Mouse (Mus musculus): Measurements from ENCODE around the gene Inpp5b. TPM values are rescaled to one million over a fixed set of nuclear protein-coding genes. Genes with fewer than 3 reads are reported as not detected.

The Inpp5b gene
- polyA plus RNA-seq, 1 experiment from 2014 or later = 13.7 TPM

DNA sequence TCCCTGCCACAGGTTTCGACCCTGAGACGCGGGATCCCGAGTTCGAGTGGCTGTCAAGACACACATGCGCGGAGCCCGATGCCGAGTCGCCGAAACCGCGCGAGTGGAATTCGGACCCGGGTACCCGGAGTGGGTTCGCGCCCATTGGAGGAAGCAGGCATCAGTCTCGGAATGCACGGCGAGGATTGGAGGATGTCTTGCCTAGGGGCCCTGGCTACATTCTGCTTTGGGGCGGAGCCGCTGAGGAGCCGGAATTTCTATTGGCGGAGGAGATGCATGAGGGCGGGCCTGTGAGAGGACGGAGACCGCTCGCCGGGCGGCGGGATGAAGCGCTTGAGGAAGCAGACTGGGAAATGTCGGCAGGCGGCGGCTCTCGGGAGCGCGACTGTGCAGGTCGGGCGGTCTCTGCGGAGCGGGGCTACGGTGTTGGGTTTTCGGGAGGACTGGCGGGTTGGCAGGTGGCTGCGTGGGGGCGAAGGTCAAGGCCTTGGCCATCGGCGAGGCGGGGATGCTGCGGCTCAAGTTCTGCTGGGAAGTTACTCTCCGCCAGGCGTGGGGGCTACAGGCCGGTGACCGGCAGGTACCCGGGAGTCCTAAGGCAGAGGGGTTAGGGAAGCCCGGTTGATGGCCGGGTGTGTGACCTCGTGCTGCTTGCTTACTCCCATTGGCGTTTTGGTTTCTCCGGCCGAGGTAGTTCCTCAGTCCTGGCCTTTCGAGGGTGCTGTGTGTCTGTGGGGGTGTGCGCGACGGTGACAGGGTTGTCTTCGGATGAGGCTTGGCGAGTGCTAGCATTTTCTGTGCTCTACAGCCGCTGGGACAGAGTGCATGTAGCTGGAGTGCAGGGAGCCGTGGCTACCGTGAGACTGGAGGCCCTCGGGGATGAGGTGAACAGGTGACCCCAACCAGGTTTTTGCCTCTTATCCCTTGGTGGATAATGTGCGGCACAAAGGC, 9.9 kb downstream of the Inpp5b start:
- H3K4me1 ChIP-seq (replicated peaks) = peaks cover 31% of the 10 kb centered on the region
- ATAC-seq (replicated peaks; ENCODE audit: insufficient number of reproducible peaks, insufficient read depth, low FRiP score, low read depth) = peak; percentile 99
- H3K27ac ChIP-seq = peak overlapping the region; percentile 47

DNA sequence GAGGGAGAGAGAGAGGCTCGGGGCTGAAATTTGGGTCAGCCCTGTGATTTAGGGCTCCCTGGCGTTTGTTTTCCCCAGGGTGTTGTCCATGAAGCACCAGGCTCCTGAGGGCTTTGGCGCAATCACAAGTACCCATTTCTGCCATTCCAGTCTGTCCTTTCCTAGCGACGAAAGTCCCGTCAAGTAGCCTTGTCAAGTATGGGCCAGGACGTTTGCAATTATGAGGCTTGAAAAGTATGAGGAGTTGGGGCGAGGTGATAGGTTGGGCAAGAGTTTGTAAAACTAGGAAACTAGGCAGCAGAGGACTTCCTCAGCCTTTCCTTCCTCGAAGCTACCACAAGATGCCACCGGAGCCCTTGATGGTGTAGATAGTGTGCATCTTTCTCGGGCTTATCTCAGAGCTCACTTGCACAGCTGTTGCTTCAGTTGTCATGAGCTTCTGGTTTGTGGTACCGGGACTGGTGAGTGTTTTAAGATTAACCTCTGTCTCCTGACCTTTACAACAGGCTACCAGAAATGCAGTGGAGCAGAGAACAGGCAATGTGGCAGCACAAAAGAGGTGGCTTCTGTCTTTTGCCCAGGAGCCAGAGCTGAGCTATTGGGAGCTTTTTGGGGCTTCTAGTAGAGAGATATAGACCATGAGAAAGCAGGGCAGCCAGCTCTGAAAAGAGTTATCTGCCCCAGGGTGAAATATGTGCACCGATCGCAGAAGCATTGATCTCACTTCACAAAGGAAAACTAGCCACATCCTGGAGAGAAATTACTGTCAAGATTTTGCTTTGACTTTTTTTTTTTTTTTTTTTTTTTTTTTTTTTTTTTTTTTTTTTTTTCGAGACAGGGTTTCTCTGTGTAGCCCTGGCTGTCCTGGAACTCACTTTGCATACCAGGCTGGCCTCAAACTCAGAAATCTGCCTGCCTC, 10.9 kb downstream of the Inpp5b start:
- Histone ChIP-seq H3K9me3 (replicated peaks) (no peaks in the 10 kb centered on the region), H3K27me3 (no peaks in the 10 kb centered on the region), H3K4me1 (replicated peaks) (peaks cover 31% of the 10 kb centered on the region), H3K4me2 (peak overlapping the region; percentile 97), H3K9ac (peak overlapping the region; percentile 77), H3K27ac (peak overlapping the region; percentile 47; the same call in 1 of the 2 replicates), H3K36me3 (no peaks in the 10 kb centered on the region), H3K4me3 (peak overlapping the region; percentile 92)
- 17% methylated on average over 15 of the region's 15 CpGs for WGBS
- ATAC-seq (replicated peaks; ENCODE audit: insufficient number of reproducible peaks, insufficient read depth, low FRiP score, low read depth) = no peak

More for the DNA sequence above, 9.9 kb downstream of the Inpp5b start:
- H3K9ac ChIP-seq = peak overlapping the region; percentile 77
- under 1% methylated on average over 75 of the region's 75 CpGs for WGBS
- H3K4me3 ChIP-seq = peak overlapping the region; percentile 92
- H3K36me3 ChIP-seq = no peaks in the 10 kb centered on the region
- H3K4me2 ChIP-seq = peak overlapping the region; percentile 97
- H3K27me3 ChIP-seq = no peaks in the 10 kb centered on the region
- H3K9me3 ChIP-seq (replicated peaks) = no peaks in the 10 kb centered on the region

DNA sequence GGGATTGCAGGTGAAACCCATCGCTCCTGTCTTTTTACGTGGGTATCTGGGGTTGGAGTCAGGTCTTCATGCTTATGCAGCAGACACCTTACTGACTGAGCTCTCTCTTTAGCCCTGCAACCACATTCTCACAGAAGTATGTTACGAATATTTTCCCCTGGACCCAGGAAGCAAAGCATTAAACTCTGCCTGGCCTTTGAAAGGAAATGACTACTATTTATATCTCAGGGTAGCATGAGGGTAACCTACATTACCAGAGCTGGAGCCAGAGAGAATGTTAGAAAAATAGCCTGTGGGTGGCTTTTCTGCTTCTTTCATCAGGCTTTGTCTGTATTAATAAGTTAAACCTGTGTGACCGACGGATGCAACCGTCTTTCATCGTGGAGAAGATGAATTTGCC, 13.9 kb downstream of the Inpp5b start:
- H3K4me2 ChIP-seq = no peak overlapping the region
- peaks cover 34% of the 10 kb centered on the region for H3K4me1 ChIP-seq (replicated peaks)
- H3K36me3 ChIP-seq = no peaks in the 10 kb centered on the region
- no peak overlapping the region for H3K27ac ChIP-seq
- no peaks in the 10 kb centered on the region for H3K27me3 ChIP-seq
- ATAC-seq (replicated peaks; ENCODE audit: insufficient number of reproducible peaks, insufficient read depth, low FRiP score, low read depth) = no peak
- no peak overlapping the region for H3K9ac ChIP-seq
- no peaks in the 10 kb centered on the region for H3K9me3 ChIP-seq (replicated peaks)
- no peak overlapping the region for H3K4me3 ChIP-seq
- WGBS = 57% methylated on average over 7 of the region's 7 CpGs

DNA sequence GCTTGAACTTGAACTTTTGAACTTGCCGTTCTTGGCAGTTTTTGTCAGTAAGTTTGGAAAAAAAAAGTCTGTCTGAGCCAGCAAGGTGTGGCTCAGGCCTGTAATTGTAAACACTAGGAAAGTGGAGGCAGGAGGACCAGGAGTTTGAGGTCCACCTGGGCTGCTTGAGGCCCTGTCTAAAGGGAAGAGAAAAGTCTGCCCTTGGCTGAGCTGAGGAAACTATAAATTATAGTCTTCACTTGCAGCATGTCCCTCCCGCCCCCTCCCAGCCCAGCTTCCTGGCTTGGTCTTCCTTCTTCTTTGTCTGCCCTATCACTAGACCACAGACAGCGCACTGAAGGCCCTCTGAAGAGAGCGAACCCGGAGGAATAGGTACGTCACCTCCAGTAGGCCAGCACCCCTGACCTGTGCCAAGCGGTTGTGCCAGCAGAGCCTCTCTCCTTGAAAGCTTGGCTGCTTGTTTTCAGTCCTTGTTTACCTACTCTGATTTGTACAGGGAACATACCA, 17.7 kb downstream of the Inpp5b start:
- H3K4me3 ChIP-seq = no peak overlapping the region
- ATAC-seq (replicated peaks; ENCODE audit: insufficient number of reproducible peaks, insufficient read depth, low FRiP score, low read depth) = no peak
- H3K4me1 ChIP-seq (replicated peaks) = peaks cover 11% of the 10 kb centered on the region
- H3K9ac ChIP-seq = no peak overlapping the region
- 64% methylated on average over 7 of the region's 7 CpGs for WGBS
- no peaks in the 10 kb centered on the region for H3K36me3 ChIP-seq
- H3K27me3 ChIP-seq = no peaks in the 10 kb centered on the region
- no peak overlapping the region for H3K4me2 ChIP-seq
- H3K9me3 ChIP-seq (replicated peaks) = no peaks in the 10 kb centered on the region
- peak overlapping the region; percentile 42 for H3K27ac ChIP-seq

DNA sequence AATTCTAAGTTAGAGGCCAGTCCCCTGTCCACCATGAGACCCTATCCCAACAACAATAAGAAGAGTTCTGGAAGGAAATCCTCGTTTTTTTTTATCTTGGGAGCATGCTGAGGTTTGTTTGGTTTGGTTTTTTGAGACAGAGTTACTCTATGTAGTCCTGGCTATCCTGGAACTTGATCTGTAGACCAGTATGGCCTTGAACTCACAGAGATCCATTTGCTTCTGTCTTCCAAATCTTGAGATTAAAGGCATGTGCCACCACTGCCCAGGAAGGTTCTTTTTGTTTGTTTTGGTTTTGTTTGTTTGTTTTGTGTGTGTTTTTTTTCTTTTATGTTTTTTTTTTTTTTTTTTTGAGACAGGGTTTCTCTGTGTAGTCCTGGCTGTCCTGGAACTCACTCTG, 19.6 kb downstream of the Inpp5b start:
- Histone ChIP-seq H3K27me3 (no peaks in the 10 kb centered on the region), H3K36me3 (no peaks in the 10 kb centered on the region), H3K27ac (no peak overlapping the region), H3K4me1 (replicated peaks) (peaks cover 8% of the 10 kb centered on the region), H3K9ac (no peak overlapping the region), H3K4me2 (no peak overlapping the region), H3K4me3 (no peak overlapping the region), H3K9me3 (replicated peaks) (no peaks in the 10 kb centered on the region)
- 41% methylated on average over 1 of the region's 1 CpGs for WGBS
- ATAC-seq (replicated peaks; ENCODE audit: insufficient number of reproducible peaks, insufficient read depth, low FRiP score, low read depth) = no peak

DNA sequence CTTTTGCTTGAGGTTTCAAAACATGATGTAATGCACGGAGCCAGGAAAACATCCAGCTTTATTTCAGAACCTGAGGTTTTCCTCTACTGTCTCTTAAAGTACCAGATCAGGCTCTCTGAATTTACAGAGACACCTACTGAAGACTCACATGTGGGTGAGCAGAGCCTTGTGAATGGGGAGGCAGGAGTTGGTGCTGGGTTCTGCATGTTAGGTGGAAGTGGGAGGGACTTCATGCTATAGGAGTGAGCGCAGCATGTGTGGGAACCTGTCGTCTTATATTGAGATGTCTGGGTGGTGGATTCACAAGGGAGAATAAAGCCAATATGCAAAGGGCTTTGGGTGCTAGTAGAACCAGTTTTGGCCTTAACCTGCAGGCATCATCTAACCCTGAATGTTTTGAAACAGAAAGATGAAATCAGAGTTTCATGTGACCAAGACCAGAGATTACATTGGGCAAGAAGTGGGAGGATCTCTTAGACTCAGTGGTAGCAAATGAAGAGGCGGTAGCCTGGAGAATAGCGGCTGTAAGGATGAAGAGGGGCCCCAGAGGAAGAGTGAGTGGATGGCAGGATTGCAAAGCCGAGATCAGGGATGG, 21.3 kb downstream of the Inpp5b start:
- 75% methylated on average over 6 of the region's 6 CpGs for WGBS

DNA sequence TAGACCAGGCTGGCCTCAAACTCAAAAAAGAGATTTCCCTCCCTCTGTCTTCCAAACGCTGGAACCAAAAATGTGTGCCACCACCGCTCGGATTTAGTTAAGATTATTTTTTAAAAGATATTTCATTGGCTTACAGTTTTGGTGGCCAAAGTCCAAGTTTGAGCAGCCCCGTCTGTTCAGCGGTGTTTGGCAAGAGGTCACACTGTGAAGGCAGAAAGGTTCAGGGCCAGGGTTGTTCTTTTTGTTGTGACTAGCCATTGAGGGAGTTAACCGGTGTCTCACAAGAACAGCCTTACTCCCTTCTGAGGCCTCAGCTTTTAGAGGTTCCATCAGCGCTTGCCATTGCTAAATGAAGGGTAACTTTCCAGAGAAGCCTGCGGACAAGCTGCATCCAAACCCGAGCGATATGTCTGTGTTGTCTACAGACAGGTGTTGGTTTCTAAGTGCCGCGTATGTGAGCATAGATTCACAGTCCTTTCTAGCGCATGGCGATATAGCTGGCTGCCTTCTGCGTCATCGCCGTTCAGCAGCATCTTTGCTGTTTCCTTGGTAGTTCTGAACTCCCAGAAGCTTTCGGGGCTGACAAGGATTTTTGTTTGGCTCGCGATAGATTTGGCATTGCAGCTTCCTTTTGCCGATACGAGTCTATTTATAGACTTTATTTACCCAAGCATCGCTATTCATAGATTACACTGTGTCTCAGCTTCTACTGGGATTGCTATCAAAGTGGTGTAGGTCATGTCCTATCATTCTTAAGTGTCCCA, 24.3 kb downstream of the Inpp5b start:
- ATAC-seq (replicated peaks; ENCODE audit: insufficient number of reproducible peaks, insufficient read depth, low FRiP score, low read depth) = no peak
- 0 out of 2 replicates have a peak overlapping the region, but pooled peaks have one; percentile 5 for H3K27ac ChIP-seq
- H3K36me3 ChIP-seq = no peaks in the 10 kb centered on the region
- no peaks in the 10 kb centered on the region for H3K9me3 ChIP-seq (replicated peaks)
- 63% methylated on average over 23 of the region's 23 CpGs for WGBS
- H3K9ac ChIP-seq = no peak overlapping the region
- H3K4me2 ChIP-seq = no peak overlapping the region
- H3K4me3 ChIP-seq = no peak overlapping the region
- H3K4me1 ChIP-seq (replicated peaks) = peaks cover 15% of the 10 kb centered on the region
- H3K27me3 ChIP-seq = no peaks in the 10 kb centered on the region

More for the DNA sequence above, 21.3 kb downstream of the Inpp5b start:
- no peak overlapping the region for H3K4me3 ChIP-seq
- H3K9ac ChIP-seq = no peak overlapping the region
- H3K4me2 ChIP-seq = no peak overlapping the region
- H3K27ac ChIP-seq = no peak overlapping the region
- peaks cover 16% of the 10 kb centered on the region for H3K4me1 ChIP-seq (replicated peaks)
- no peaks in the 10 kb centered on the region for H3K9me3 ChIP-seq (replicated peaks)
- H3K27me3 ChIP-seq = no peaks in the 10 kb centered on the region
- no peaks in the 10 kb centered on the region for H3K36me3 ChIP-seq
- no peak for ATAC-seq (replicated peaks; ENCODE audit: insufficient number of reproducible peaks, insufficient read depth, low FRiP score, low read depth)

DNA sequence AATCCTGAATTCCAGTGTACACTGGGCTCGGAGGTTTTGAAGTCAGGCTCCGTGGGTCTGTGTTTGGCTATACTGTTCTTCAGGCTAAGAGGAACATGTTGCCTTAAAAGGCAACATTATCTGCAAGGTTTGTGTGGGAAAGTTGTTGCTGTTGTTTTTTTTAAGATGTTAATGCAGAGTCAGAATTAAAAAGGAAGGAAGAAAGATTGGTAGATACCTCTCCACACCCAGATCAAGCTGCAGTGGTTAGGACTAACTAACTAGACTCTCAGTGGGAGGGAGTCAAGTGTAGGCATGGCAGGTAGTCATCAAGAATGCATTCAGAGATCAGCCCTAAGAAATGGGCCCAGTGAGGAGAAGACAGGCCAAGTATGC, 24.9 kb downstream of the Inpp5b start:
- no peak overlapping the region for H3K4me3 ChIP-seq
- H3K4me1 ChIP-seq (replicated peaks) = peaks cover 15% of the 10 kb centered on the region
- no peak overlapping the region for H3K27ac ChIP-seq
- H3K4me2 ChIP-seq = no peak overlapping the region
- no peak overlapping the region for H3K9ac ChIP-seq
- ATAC-seq (replicated peaks; ENCODE audit: insufficient number of reproducible peaks, insufficient read depth, low FRiP score, low read depth) = no peak
- H3K36me3 ChIP-seq = no peaks in the 10 kb centered on the region
- 28% methylated on average over 2 of the region's 2 CpGs for WGBS
- H3K9me3 ChIP-seq (replicated peaks) = no peaks in the 10 kb centered on the region
- no peaks in the 10 kb centered on the region for H3K27me3 ChIP-seq

DNA sequence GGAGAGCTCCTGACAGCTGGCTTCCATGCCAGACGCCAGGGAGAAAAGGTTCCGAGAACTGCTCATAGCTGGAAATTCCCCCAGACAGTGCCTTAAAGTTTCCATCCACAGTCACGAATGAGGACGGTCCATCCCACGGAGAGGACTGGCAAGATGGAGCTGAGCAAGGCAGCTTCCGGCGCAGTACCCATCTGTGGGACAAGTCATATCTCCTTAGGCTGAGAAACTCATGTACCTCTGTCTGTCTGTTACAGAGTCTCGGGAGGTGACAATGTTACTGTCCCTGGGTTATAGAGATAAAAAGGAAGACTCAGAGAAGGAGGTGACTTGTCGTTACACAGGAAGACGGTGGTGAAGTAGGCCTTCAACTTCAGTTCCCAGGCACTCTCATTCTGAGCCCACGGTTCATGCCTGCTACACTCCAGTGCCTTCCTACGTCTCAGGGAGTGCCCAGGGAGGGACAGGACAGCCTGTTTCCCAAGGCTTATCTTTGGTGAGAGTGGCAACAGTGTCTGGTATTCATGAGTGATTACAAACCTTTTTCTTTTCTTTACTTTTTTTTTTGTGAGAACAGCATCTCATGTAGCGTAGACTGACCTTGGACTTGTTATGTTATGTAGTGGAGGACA, 27.4 kb downstream of the Inpp5b start:
- no peak for ATAC-seq (replicated peaks; ENCODE audit: insufficient number of reproducible peaks, insufficient read depth, low FRiP score, low read depth)
- WGBS = 69% methylated on average over 13 of the region's 13 CpGs
- H3K4me2 ChIP-seq = no peak overlapping the region
- no peak overlapping the region for H3K27ac ChIP-seq
- no peaks in the 10 kb centered on the region for H3K36me3 ChIP-seq
- no peak overlapping the region for H3K4me3 ChIP-seq
- peaks cover 28% of the 10 kb centered on the region for H3K4me1 ChIP-seq (replicated peaks)
- H3K9me3 ChIP-seq (replicated peaks) = no peaks in the 10 kb centered on the region
- no peak overlapping the region for H3K9ac ChIP-seq
- H3K27me3 ChIP-seq = no peaks in the 10 kb centered on the region

DNA sequence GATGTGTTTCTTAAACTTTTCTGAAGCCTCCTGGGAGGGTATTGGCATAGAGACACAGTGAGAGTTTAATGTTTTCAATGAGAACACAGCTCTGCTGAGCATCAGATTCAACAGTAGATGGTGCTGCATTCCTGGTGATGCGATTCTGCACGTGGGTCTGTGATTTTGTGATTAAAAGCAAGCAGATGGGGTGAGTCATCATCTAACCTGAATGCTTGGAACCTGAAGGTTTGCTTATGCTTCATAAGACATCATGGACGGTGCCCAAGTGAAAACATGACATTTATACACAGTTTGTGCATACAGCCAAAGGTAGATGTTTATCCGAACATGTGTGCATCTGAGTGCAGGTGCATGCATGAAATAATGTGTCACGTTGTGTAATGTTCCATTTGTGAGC, 29.0 kb downstream of the Inpp5b start:
- WGBS = 67% methylated on average over 5 of the region's 5 CpGs
- no peaks in the 10 kb centered on the region for H3K36me3 ChIP-seq
- H3K27ac ChIP-seq = no peak overlapping the region
- peaks cover 28% of the 10 kb centered on the region for H3K4me1 ChIP-seq (replicated peaks)
- no peak overlapping the region for H3K9ac ChIP-seq
- H3K9me3 ChIP-seq (replicated peaks) = no peaks in the 10 kb centered on the region
- H3K27me3 ChIP-seq = no peaks in the 10 kb centered on the region
- H3K4me2 ChIP-seq = no peak overlapping the region
- ATAC-seq (replicated peaks; ENCODE audit: insufficient number of reproducible peaks, insufficient read depth, low FRiP score, low read depth) = no peak
- H3K4me3 ChIP-seq = no peak overlapping the region

Measured in heart, embryonic 15.5 days (tissue).